Mouse (Mus musculus): ENCODE measurements around the gene Ndufc1. TPM values are rescaled to one million over a fixed set of nuclear protein-coding genes. Genes with fewer than 3 reads are reported as not detected.

Ndufc1 gene
- polyA plus RNA-seq, 1 experiment from 2014 or later: 563 TPM

Other genes with a start within 250 kb of the Ndufc1 start
- gene Noct, start 184.5 kb downstream of the Ndufc1 start, polyA plus RNA-seq (2015; fragmentation: Nextera tagmentation; extraction: Ambion mirVana): 20.5 and 23.1 TPM in 2 replicates
- gene Elf2, start 68.3 kb downstream of the Ndufc1 start, polyA plus RNA-seq (2015; fragmentation: Nextera tagmentation; extraction: Ambion mirVana): 24.0 and 24.4 TPM in 2 replicates
- gene Mgarp, start 12.2 kb downstream of the Ndufc1 start, polyA plus RNA-seq (2015; fragmentation: Nextera tagmentation; extraction: Ambion mirVana): 1.1 TPM in 2 replicates
- gene Naa15, start 6.2 kb upstream of the Ndufc1 start, polyA plus RNA-seq (2015; fragmentation: Nextera tagmentation; extraction: Ambion mirVana): 34.5 and 47.1 TPM in 2 replicates
- 4.9 and 5.8 TPM in 2 replicates for gene Rab33b, start 74.9 kb upstream of the Ndufc1 start, polyA plus RNA-seq (2015; fragmentation: Nextera tagmentation; extraction: Ambion mirVana)
- 0.45 and 0.67 TPM in 2 replicates for gene Setd7, start 151.9 kb upstream of the Ndufc1 start, polyA plus RNA-seq (2015; fragmentation: Nextera tagmentation; extraction: Ambion mirVana)

Data from liver, embryonic 13.5 days (tissue).